Mouse (Mus musculus): Measurements from ENCODE around the gene Ascl5. TPM values are rescaled to one million over a fixed set of nuclear protein-coding genes. Genes with fewer than 3 reads are reported as not detected.

Ascl5 gene
- total and polyA plus RNA-seq, 3 experiments: not detected

- Histone ChIP-seq H3K79me2 (ENCODE audit: control insufficient read depth, insufficient read depth, low read length, poor library complexity) (no peaks in the 10 kb centered on the region), H3K27me3 (ENCODE audit: control insufficient read depth in 1 of 2, insufficient read depth in 2 of 2, low read length in 2 of 2) (peaks cover 1 to 3% of the 10 kb centered on the region in 2 experiments; a peak in 3 of 4 replicates), H3K4me1 (ENCODE audit: control insufficient read depth in 1 of 2, insufficient read depth in 2 of 2, low read length in 2 of 2) (no peaks in the 10 kb centered on the region; a peak in 1 of 4 replicates), H3K36me3 (ENCODE audit: control insufficient read depth in 1 of 2, insufficient read depth in 2 of 2, low read length in 2 of 2) (no peaks in the 10 kb centered on the region), H3K9me3 (replicated peaks; ENCODE audit: insufficient read depth, low read length) (no peaks in the 10 kb centered on the region), H3K4me3 (ENCODE audit: control insufficient read depth in 1 of 2, insufficient read depth in 1 of 2, low read depth in 2 of 2, low read length in 2 of 2) (no peak overlapping the region), H3K27ac (ENCODE audit: control insufficient read depth, low read depth, low read length) (no peak overlapping the region), H3K9ac (ENCODE audit: control insufficient read depth, low read depth, low read length, poor library complexity, severe bottlenecking) (no peak overlapping the region)
- no peak for DNase-seq (ENCODE audit: low read depth, low spot score)
- TF ChIP-seq SMC3 (IDR thresholded peaks at IDR 0.05; ENCODE audit: low read depth, low read length) (no peak), KAT2A (conservative IDR thresholded peaks at IDR 0.05; ENCODE audit: low read depth, low read length) (no peak), SIN3A (IDR thresholded peaks at IDR 0.05; ENCODE audit: low read length) (no peak)
Observed at GRCm38 (mm10) chr1:136089368-136090165, 39.0 kb downstream of the Ascl5 start.

GRCm38 (mm10) chr1:136093726-136094125 is 43.1 kb downstream of the Ascl5 start:
- Histone ChIP-seq H3K36me3 (ENCODE audit: control insufficient read depth in 1 of 2, insufficient read depth in 2 of 2, low read length in 2 of 2) (no peaks in the 10 kb centered on the region), H3K4me1 (ENCODE audit: control insufficient read depth in 1 of 2, insufficient read depth in 2 of 2, low read length in 2 of 2) (no peaks in the 10 kb centered on the region; a peak in 1 of 4 replicates), H3K4me3 (ENCODE audit: control insufficient read depth in 1 of 2, insufficient read depth in 1 of 2, low read depth in 2 of 2, low read length in 2 of 2) (no peak overlapping the region), H3K79me2 (ENCODE audit: control insufficient read depth, insufficient read depth, low read length, poor library complexity) (no peaks in the 10 kb centered on the region), H3K27ac (ENCODE audit: control insufficient read depth, low read depth, low read length) (no peak overlapping the region), H3K9ac (ENCODE audit: control insufficient read depth, low read depth, low read length, poor library complexity, severe bottlenecking) (no peak overlapping the region), H3K27me3 (ENCODE audit: control insufficient read depth in 1 of 2, insufficient read depth in 2 of 2, low read length in 2 of 2) (no peaks in the 10 kb centered on the region; a peak in 2 of 4 replicates), H3K9me3 (replicated peaks; ENCODE audit: insufficient read depth, low read length) (no peaks in the 10 kb centered on the region)
- no peak for DNase-seq (ENCODE audit: low read depth, low spot score)
- TF ChIP-seq E2F4 (IDR thresholded peaks at IDR 0.05; ENCODE audit: borderline replicate concordance, low read depth, low read length) (no peak), NELFE (IDR thresholded peaks at IDR 0.05; ENCODE audit: low read depth, low read length) (no peak), BHLHE40 (IDR thresholded peaks at IDR 0.05; ENCODE audit: borderline replicate concordance, low read depth, low read length) (no peak), MAX (IDR thresholded peaks at IDR 0.05; ENCODE audit: low read length) (no peak), EP300 (IDR thresholded peaks at IDR 0.05; ENCODE audit: low read depth in 1 of 2, low read length in 2 of 2) (no peak), HCFC1 (IDR thresholded peaks at IDR 0.05; ENCODE audit: low read depth, low read length) (no peak)

- Histone ChIP-seq H3K27me3 (ENCODE audit: control insufficient read depth in 1 of 2, insufficient read depth in 2 of 2, low read length in 2 of 2) (no peaks in the 10 kb centered on the region; a peak in 2 of 4 replicates), H3K9me3 (replicated peaks; ENCODE audit: insufficient read depth, low read length) (no peaks in the 10 kb centered on the region), H3K36me3 (ENCODE audit: control insufficient read depth in 1 of 2, insufficient read depth in 2 of 2, low read length in 2 of 2) (no peaks in the 10 kb centered on the region), H3K4me1 (ENCODE audit: control insufficient read depth in 1 of 2, insufficient read depth in 2 of 2, low read length in 2 of 2) (no peaks in the 10 kb centered on the region; a peak in 1 of 4 replicates), H3K79me2 (ENCODE audit: control insufficient read depth, insufficient read depth, low read length, poor library complexity) (no peaks in the 10 kb centered on the region), H3K9ac (ENCODE audit: control insufficient read depth, low read depth, low read length, poor library complexity, severe bottlenecking) (no peak overlapping the region), H3K4me3 (ENCODE audit: control insufficient read depth in 1 of 2, insufficient read depth in 1 of 2, low read depth in 2 of 2, low read length in 2 of 2) (no peak overlapping the region), H3K27ac (ENCODE audit: control insufficient read depth, low read depth, low read length) (no peak overlapping the region)
- no peak for DNase-seq (ENCODE audit: low read depth, low spot score)
- TF ChIP-seq CTCF (IDR thresholded peaks at IDR 0.05 in 2 of 3, conservative IDR thresholded peaks at IDR 0.05 in 1 of 3; ENCODE audit: control insufficient read depth in 1 of 3, insufficient read depth in 1 of 3, low read depth in 2 of 3, low read length in 3 of 3, poor library complexity in 1 of 3, severe bottlenecking in 1 of 3) (no peak), MEF2A (IDR thresholded peaks at IDR 0.05; ENCODE audit: extremely low read depth, insufficient replicate concordance, low read depth, low read length, poor library complexity, severe bottlenecking) (no peak), GABPA (IDR thresholded peaks at IDR 0.05; ENCODE audit: low read depth, low read length) (no peak), BHLHE40 (IDR thresholded peaks at IDR 0.05; ENCODE audit: borderline replicate concordance, low read depth, low read length) (no peak), ZC3H11A (IDR thresholded peaks at IDR 0.05; ENCODE audit: low read depth, low read length) (no peak)
Observed at GRCm38 (mm10) chr1:136094807-136095206, 44.2 kb downstream of the Ascl5 start.

Other genes with a start within 250 kb of the Ascl5 start
- not detected in 2 replicates for gene Lad1, start 232.2 kb upstream of the Ascl5 start, total RNA-seq (2012; rRNA removed)
- gene Lad1, start 232.2 kb upstream of the Ascl5 start, polyA plus RNA-seq (2012; ENCODE audit: insufficient read depth in 1 of 2, insufficient read length in 2 of 2, low read depth in 1 of 2, low replicate concordance in 2 of 2, missing spikeins in 1 of 2): not detected
- gene Tnnt2, start 214.4 kb upstream of the Ascl5 start, total RNA-seq (2012; rRNA removed): not detected in 2 replicates
- not detected for gene Tnnt2, start 214.4 kb upstream of the Ascl5 start, polyA plus RNA-seq (2012; ENCODE audit: insufficient read depth in 1 of 2, insufficient read length in 2 of 2, low read depth in 1 of 2, low replicate concordance in 2 of 2, missing spikeins in 1 of 2)
- not detected in 2 replicates for gene Pkp1, start 131.6 kb upstream of the Ascl5 start, total RNA-seq (2012; rRNA removed)
- not detected for gene Pkp1, start 131.6 kb upstream of the Ascl5 start, polyA plus RNA-seq (2012; ENCODE audit: insufficient read depth in 1 of 2, insufficient read length in 2 of 2, low read depth in 1 of 2, low replicate concordance in 2 of 2, missing spikeins in 1 of 2)
- 0.15 TPM in 1 of 2 replicates, not detected in the other for gene Igfn1, start 44.5 kb upstream of the Ascl5 start, total RNA-seq (2012; rRNA removed)
- under 1 TPM in 1 of 2 experiments, not detected in 1; 0.14 TPM for gene Igfn1, start 44.5 kb upstream of the Ascl5 start, polyA plus RNA-seq (2012; ENCODE audit: insufficient read depth in 1 of 2, insufficient read length in 2 of 2, low read depth in 1 of 2, low replicate concordance in 2 of 2, missing spikeins in 1 of 2)
- gene Tmem9, start 42.7 kb upstream of the Ascl5 start, total RNA-seq (2012; rRNA removed): 35.4 and 52.2 TPM in 2 replicates
- 10 to 100 TPM in 1 of 2 experiments, not detected in 1; 82.9 TPM for gene Tmem9, start 42.7 kb upstream of the Ascl5 start, polyA plus RNA-seq (2012; ENCODE audit: insufficient read depth in 1 of 2, insufficient read length in 2 of 2, low read depth in 1 of 2, low replicate concordance in 2 of 2, missing spikeins in 1 of 2)
- not detected in 2 replicates for gene Cacna1s, start 1.9 kb downstream of the Ascl5 start, total RNA-seq (2012; rRNA removed)
- not detected for gene Cacna1s, start 1.9 kb downstream of the Ascl5 start, polyA plus RNA-seq (2012; ENCODE audit: insufficient read depth in 1 of 2, insufficient read length in 2 of 2, low read depth in 1 of 2, low replicate concordance in 2 of 2, missing spikeins in 1 of 2)
- 4.0 and 7.6 TPM in 2 replicates for gene Kif21b, start 80.6 kb downstream of the Ascl5 start, total RNA-seq (2012; rRNA removed)
- 10 to 100 TPM in 1 of 2 experiments, not detected in 1; 34.0 TPM for gene Kif21b, start 80.6 kb downstream of the Ascl5 start, polyA plus RNA-seq (2012; ENCODE audit: insufficient read depth in 1 of 2, insufficient read length in 2 of 2, low read depth in 1 of 2, low replicate concordance in 2 of 2, missing spikeins in 1 of 2)
- not detected in 2 replicates for gene Mroh3, start 162.0 kb downstream of the Ascl5 start, total RNA-seq (2012; rRNA removed)
- gene Mroh3, start 162.0 kb downstream of the Ascl5 start, polyA plus RNA-seq (2012; ENCODE audit: insufficient read depth in 1 of 2, insufficient read length in 2 of 2, low read depth in 1 of 2, low replicate concordance in 2 of 2, missing spikeins in 1 of 2): not detected
- gene Inava, start 183.5 kb downstream of the Ascl5 start, total RNA-seq (2012; rRNA removed): 0.12 and 0.13 TPM in 2 replicates
- gene Inava, start 183.5 kb downstream of the Ascl5 start, polyA plus RNA-seq (2012; ENCODE audit: insufficient read depth in 1 of 2, insufficient read length in 2 of 2, low read depth in 1 of 2, low replicate concordance in 2 of 2, missing spikeins in 1 of 2): under 1 TPM in 1 of 2 experiments, not detected in 1; 0.65 TPM
- gene Gpr25, start 210.1 kb downstream of the Ascl5 start, total RNA-seq (2012; rRNA removed): not detected in 2 replicates
- gene Gpr25, start 210.1 kb downstream of the Ascl5 start, polyA plus RNA-seq (2012; ENCODE audit: insufficient read depth in 1 of 2, insufficient read length in 2 of 2, low read depth in 1 of 2, low replicate concordance in 2 of 2, missing spikeins in 1 of 2): not detected

Data from MEL (cell line).